Mouse (Mus musculus) liver, postnatal 0 days (tissue): ENCODE measurements around the gene Kdf1.

ENCODE experiments used
- CTCF ChIP-seq: sonication (generic); IDR thresholded peaks from 2 replicates; pipeline ENCODE4 v1.5.1; 2016; ENCODE audit warnings: antibody characterized with exemption, low read depth
- EP300 ChIP-seq: IDR thresholded peaks from 2 replicates; pipeline ENCODE4 v1.6.1; 2016; ENCODE audit warnings: antibody characterized with exemption, low read depth, mild to moderate bottlenecking

- TF ChIP-seq EP300 (no peak), CTCF (no peak)
These were observed 37.3 kb upstream of the Kdf1 start for GRCm38 (mm10) chr4:133481488-133481887.
